Mouse (Mus musculus) cortical plate, adult 2 months (tissue): ENCODE measurements at regions not wholly inside any gene's neighbourhood (a gene's known extent, or its start where the extent isn't known, plus 50 kb on each side); places are given as distances from the start of the nearest gene placed in this dataset.

ENCODE experiments used
- CTCF ChIP-seq: fragments of 200-500 bp; IDR thresholded peaks from 2 replicates; pipeline ENCODE4 v1.5.1; 2011; ENCODE audit warnings: mild to moderate bottlenecking, control low read depth, low read length; ENCODE audit not compliant: insufficient read depth; ENCODE audit errors: extremely low read depth
- POLR2A ChIP-seq: fragments of 200-500 bp; IDR thresholded peaks from 2 replicates; pipeline ENCODE4 v1.6.1; 2011; ENCODE audit warnings: mild to moderate bottlenecking, low read length, control low read depth; ENCODE audit not compliant: insufficient read depth; ENCODE audit errors: extremely low read depth

GRCm38 (mm10) chr7:67430987-67431386, 58.3 kb upstream of the Mef2a start:
- TF ChIP-seq CTCF: no peak
- no peak for TF ChIP-seq POLR2A
